In the genomic region with DNA sequence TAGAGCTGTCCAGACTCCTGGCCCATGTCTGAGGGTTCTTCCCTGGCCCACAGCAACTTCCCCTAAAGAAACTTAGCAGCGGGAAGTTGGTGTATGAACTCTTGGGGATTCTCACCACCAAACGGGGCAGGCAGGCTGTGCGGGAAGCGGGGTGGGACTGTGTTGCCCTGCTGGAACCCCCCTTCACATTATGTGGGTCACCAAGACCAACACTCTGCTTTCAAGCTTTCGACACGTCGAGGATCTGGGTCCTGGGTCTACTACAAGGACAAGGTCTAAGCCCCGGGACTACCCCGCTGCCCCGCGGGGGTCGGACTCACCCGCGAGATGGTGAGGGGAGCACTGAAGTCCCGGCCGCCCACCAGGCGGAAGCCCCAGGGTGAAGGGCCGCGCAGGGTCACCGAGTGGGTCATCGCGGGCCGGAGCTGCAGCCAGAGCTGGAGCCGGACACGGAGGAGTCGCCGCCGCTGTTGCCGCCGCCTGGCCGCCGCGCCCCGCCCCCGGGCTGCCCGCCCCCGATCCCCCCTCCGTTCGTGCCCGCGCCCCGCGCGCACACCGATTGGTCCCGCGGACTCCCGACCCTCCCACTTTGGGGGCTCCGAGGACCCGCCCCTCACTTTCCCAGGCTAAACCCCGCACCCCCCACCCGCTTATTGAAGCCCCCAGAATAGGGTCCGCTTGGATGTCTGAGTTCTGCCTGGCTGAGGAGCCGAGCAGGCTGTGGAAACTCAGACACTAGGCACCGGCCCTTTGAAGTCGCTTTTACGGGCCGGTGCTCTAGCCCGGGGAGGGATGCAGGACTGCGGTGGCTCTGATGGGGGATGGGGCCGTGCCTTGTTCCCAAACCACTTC, we compare ENCODE assay signal across 8 mouse cellular contexts. TPM values are rescaled to one million over a fixed set of nuclear protein-coding genes. Genes with fewer than 3 reads are reported as not detected.
A peak's percentile ranks its signal among the peaks of the same experiment; 100 is the strongest.
DNase-seq lines count a peak whose midpoint lies in the region; ATAC-seq lines count a peak whose summit lies in the region.

A gene (minus strand): TSS at position 495 of the 852 bp plus-strand sequence.

- H3K36me3 ChIP-seq in forebrain, embryonic 14.5 days (ENCODE audit: control insufficient read depth, insufficient read depth, low read length), result no peaks in the 10 kb centered on the region
- no peaks in the 10 kb centered on the region for H3K36me3 ChIP-seq in hindbrain, embryonic 12.5 days
- peaks cover 9% of the 10 kb centered on the region for H3K36me3 ChIP-seq in limb, embryonic 13.5 days

- H3K4me1 ChIP-seq in forebrain, embryonic 14.5 days (ENCODE audit: control insufficient read depth, insufficient read depth, low read length), result peaks cover 5% of the 10 kb centered on the region; the same call in 1 of the 2 replicates
- H3K4me1 ChIP-seq in hindbrain, embryonic 12.5 days, result peaks cover 29% of the 10 kb centered on the region
- H3K4me1 ChIP-seq in limb, embryonic 13.5 days, result peaks cover 71% of the 10 kb centered on the region

- no peaks in the 10 kb centered on the region for H3K9me3 ChIP-seq in forebrain, embryonic 14.5 days (replicated peaks; ENCODE audit: control insufficient read depth, low read length)
- no peaks in the 10 kb centered on the region for H3K9me3 ChIP-seq in hindbrain, embryonic 12.5 days (replicated peaks)
- H3K9me3 ChIP-seq in limb, embryonic 13.5 days, result no peaks in the 10 kb centered on the region

- H3K27me3 ChIP-seq in forebrain, embryonic 14.5 days (replicated peaks; ENCODE audit: control insufficient read depth, insufficient read depth, low read length), result no peaks in the 10 kb centered on the region
- H3K27me3 ChIP-seq in hindbrain, embryonic 12.5 days, result 0 out of 2 replicates have a peak, but pooled peaks cover 11% of the 10 kb centered on the region
- no peaks in the 10 kb centered on the region for H3K27me3 ChIP-seq in limb, embryonic 13.5 days

- peak; percentile 96 for DNase-seq in heart, adult 11 months
- DNase-seq in heart, adult 9 months (ENCODE audit: low spot score in 2 of 2), result no peak
- DNase-seq in R1 (ENCODE audit: low read depth, low spot score), result peak; percentile 43
- DNase-seq in forebrain, embryonic 14.5 days (ENCODE audit: low spot score), result peak; percentile 77
- DNase-seq in naive thymus-derived CD4-positive, alpha-beta T cell, adult 2 months (ENCODE audit: low read depth), result peak; percentile 65
- DNase-seq in spleen, adult 12 weeks (ENCODE audit: low spot score), result no peak

- H3K27ac ChIP-seq in forebrain, embryonic 14.5 days (ENCODE audit: low read depth, low read length), result no peak within 1 kb of the TSS
- H3K27ac ChIP-seq in hindbrain, embryonic 12.5 days, result 0 out of 2 replicates have a peak within 1 kb of the TSS, but pooled peaks have one; percentile 40
- H3K27ac ChIP-seq in limb, embryonic 13.5 days, result peak within 1 kb of the TSS; percentile 93

- H3K4me2 ChIP-seq in forebrain, embryonic 14.5 days (ENCODE audit: low read length), result peak within 1 kb of the TSS; percentile 82
- H3K4me2 ChIP-seq in hindbrain, embryonic 12.5 days (replicated peaks), result peak within 1 kb of the TSS; percentile 88
- peak within 1 kb of the TSS; percentile 88 for H3K4me2 ChIP-seq in limb, embryonic 13.5 days (replicated peaks)

- peak; percentile 78 for ATAC-seq in forebrain, embryonic 14.5 days
- peak; percentile 55 for ATAC-seq in hindbrain, embryonic 12.5 days (ENCODE audit: low FRiP score)
- peak; percentile 77 for ATAC-seq in limb, embryonic 13.5 days (ENCODE audit: low FRiP score, low read depth)

- 2% methylated on average over 56 of the region's 61 CpGs for WGBS in forebrain, embryonic 14.5 days
- WGBS in hindbrain, embryonic 12.5 days, result 2% methylated on average over 57 of the region's 61 CpGs
- WGBS in limb, embryonic 13.5 days, result under 1% methylated on average over 60 of the region's 61 CpGs

- peak within 1 kb of the TSS; percentile 69 for H3K9ac ChIP-seq in forebrain, embryonic 14.5 days (ENCODE audit: low read length)
- H3K9ac ChIP-seq in hindbrain, embryonic 12.5 days, result peak within 1 kb of the TSS; percentile 80
- H3K9ac ChIP-seq in limb, embryonic 13.5 days, result peak within 1 kb of the TSS; percentile 90

- peak within 1 kb of the TSS; percentile 52 for H3K4me3 ChIP-seq in forebrain, embryonic 14.5 days (ENCODE audit: low read depth, low read length)
- peak within 1 kb of the TSS; percentile 60 for H3K4me3 ChIP-seq in hindbrain, embryonic 12.5 days
- peak within 1 kb of the TSS; percentile 77 for H3K4me3 ChIP-seq in limb, embryonic 13.5 days

RNA-seq across cellular contexts. Expression of the gene that starts here (rescaled TPM):
- polyA plus RNA-seq in forebrain, embryonic 14.5 days (2014; fragmentation: Nextera tagmentation; extraction: Ambion mirVana), result 39.3 and 44.8 TPM in 2 replicates
- polyA plus RNA-seq in hindbrain, embryonic 12.5 days (2016; fragmentation: Nextera tagmentation; extraction: Ambion mirVana), result 48.6 and 53.6 TPM in 2 replicates
- polyA plus RNA-seq in limb, embryonic 13.5 days (2015; fragmentation: Nextera tagmentation; extraction: Ambion mirVana), result 162 and 169 TPM in 2 replicates

Comparison
In these comparisons a context has a peak if more than half of its experiments do, and no peak if none do; other contexts are left out.
1. DNase-seq: peak in heart, adult 11 months (single experiment), R1 (single experiment), forebrain, embryonic 14.5 days (single experiment) and naive thymus-derived CD4-positive, alpha-beta T cell, adult 2 months (single experiment); none in heart, adult 9 months (0 of 2) and spleen, adult 12 weeks (single experiment).
2. Peak in every context shown above with its lines, with median percentiles within 50 percentile points of each other: ATAC-seq, H3K4me2 ChIP-seq, H3K4me3 ChIP-seq and H3K9ac ChIP-seq.